Mouse (Mus musculus) midbrain, embryonic 10.5 days (tissue): ENCODE results near the gene Rab26. TPM values are rescaled to one million over a fixed set of nuclear protein-coding genes. Genes with fewer than 3 reads are reported as not detected.
A peak's percentile ranks its signal among the peaks of the same experiment; 100 is the strongest.

Experiments
- DNase-seq: peaks from one replicate; pipeline ENCODE4 v3.0.0-alpha.2; 2017; ENCODE audit warnings: low spot score
- H3K27ac ChIP-seq: fragments of 300-500 bp; sonication (generic); replicated peaks from 2 replicates; pipeline ENCODE4 v1.5.1; 2016; ENCODE audit warnings: mild to moderate bottlenecking
- H3K27me3 ChIP-seq: fragments of 300-500 bp; sonication (generic); 2 replicates; pipeline ENCODE4 v1.6.1; 2016; ENCODE audit warnings: low read depth, mild to moderate bottlenecking; ENCODE audit not compliant: poor library complexity, severe bottlenecking
- H3K36me3 ChIP-seq: fragments of 300-500 bp; sonication (generic); 2 replicates; pipeline ENCODE4 v1.6.1; 2016; ENCODE audit warnings: mild to moderate bottlenecking, moderate library complexity
- H3K4me1 ChIP-seq: fragments of 300-500 bp; sonication (generic); 2 replicates; pipeline ENCODE4 v1.6.1; 2016
- H3K4me3 ChIP-seq: fragments of 300-500 bp; sonication (generic); 2 replicates; pipeline ENCODE4 v1.5.1; 2016; ENCODE audit warnings: mild to moderate bottlenecking, moderate library complexity
- H3K9me3 ChIP-seq: fragments of 300-500 bp; sonication (generic); replicated peaks from 2 replicates; pipeline ENCODE4 v1.6.1; 2016; ENCODE audit warnings: mild to moderate bottlenecking
- WGBS: fragments of 180-500 bp; shearing (Covaris S2); methylation state at CpG from one replicate; pipeline ENCODE4 v1.1.7; 2016; 5-methylcytosine and 5-hydroxymethylcytosine counted together
- polyA plus RNA-seq: library from polyadenylated mRNA; unstranded; fragments of >200 nt; fragmentation: Nextera tagmentation; extraction: Ambion mirVana; gene quantifications from 2 replicates; pipeline ENCODE4 v1.2.1, GENCODE M21; 2016

Gene Rab26
- polyA plus RNA-seq, 1 experiment from 2014 or later = 2.1 TPM

DNA sequence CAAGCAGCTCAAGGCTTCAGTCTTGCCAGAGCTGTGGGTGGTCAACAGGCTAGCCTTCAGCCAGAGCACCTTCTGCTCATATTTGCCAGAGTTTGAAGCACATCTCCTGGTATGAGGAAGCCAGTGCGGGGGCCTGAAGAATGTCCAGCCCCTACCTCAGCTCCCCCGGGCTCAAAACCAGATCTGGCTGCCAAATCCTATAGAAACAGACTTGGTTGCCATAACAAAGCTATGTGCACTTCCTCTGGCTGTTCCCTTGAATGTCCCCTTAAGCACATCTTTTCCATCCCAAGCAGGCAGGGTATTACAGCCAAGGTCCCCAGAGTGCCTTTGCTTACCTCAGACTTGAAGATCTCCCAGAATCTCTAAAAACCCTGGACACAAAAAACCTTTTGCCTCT is 9.3 kb downstream of the Rab26 start:
- no peak overlapping the region for H3K27ac ChIP-seq
- no peak for DNase-seq
- peaks cover 62% of the 10 kb centered on the region for H3K36me3 ChIP-seq
- no peak overlapping the region for H3K4me3 ChIP-seq
- H3K9me3 ChIP-seq = no peaks in the 10 kb centered on the region
- H3K4me1 ChIP-seq = peaks cover 30% of the 10 kb centered on the region
- no peaks in the 10 kb centered on the region for H3K27me3 ChIP-seq
- WGBS = 82% methylated on average over 2 of the region's 2 CpGs

DNA sequence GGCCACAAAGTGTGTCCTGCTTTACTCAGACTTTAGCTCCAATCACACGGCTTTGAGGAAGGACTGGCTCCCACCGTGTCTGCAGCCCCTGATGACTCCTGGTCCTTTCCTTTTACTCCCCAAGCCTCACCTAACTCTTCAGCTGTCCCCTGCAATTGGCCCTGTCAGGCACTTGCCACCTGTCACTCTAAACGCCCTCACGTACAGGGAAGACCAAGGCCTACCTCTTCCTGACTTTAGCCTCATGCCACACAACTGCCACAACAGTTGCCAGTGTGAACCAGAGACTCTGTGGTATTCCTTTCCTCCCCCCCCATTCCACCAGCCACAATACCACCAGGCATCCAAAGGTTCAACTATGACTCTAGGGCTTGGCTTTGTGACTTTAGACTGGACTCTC is 13.6 kb downstream of the Rab26 start:
- no peaks in the 10 kb centered on the region for H3K9me3 ChIP-seq
- peaks cover 88% of the 10 kb centered on the region for H3K36me3 ChIP-seq
- WGBS = 90% methylated on average over 4 of the region's 4 CpGs

DNA sequence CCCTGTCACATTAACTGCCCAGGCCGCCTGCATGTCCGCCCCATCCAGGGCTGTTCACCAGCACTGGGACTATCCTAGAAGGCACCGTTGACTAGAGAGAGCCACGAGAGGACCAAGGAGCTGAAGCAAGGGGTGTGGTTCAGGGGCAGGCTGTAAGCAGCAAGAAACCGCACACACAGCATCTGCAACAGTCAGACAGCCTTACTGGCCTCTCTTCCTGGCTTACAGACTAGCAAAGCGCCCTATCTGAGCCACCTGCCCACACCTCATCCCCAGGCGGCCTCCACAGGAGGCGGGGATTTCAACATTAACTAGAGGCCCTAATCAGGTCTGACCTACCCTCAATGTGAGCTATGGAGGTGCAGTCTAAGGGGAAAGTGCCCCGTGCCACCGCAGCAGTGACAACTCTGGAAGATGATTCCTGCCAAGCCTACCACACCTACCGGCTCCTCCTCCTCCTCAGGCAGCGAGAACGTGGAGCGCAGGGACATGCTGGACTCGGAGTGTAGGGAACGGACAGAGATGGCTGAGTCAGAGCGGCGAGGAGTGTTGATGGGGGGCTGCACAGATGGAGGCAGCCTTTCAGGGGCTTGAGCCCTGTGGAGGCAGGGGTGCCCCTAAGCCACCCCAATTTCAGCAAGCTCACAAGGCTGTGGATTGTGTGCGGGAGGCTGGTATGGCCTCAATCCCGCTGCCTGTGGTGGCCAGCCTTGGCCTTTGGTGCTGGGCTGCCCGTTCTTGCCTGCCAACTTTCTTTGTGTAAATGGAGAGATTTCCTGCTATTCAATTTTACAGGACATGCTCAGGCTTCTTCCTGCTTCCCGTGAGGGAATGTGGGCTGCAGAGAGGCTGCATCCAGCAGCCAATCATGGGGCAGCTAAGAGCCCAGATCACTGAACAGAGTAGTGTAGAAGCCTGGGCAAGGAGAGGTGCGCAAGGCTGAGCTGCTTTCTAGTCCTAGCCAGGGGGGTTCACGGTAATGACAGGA is 19.4 kb downstream of the Rab26 start:
- Histone ChIP-seq H3K4me1 (no peaks in the 10 kb centered on the region), H3K27ac (peak overlapping the region; percentile 23; the same call in 1 of the 2 replicates), H3K9me3 (no peaks in the 10 kb centered on the region), H3K4me3 (no peak overlapping the region; the same call in 1 of the 2 replicates), H3K27me3 (no peaks in the 10 kb centered on the region), H3K36me3 (peaks cover 99% of the 10 kb centered on the region)
- WGBS = 89% methylated on average over 24 of the region's 24 CpGs
- no peak for DNase-seq

More for the DNA sequence above, 13.6 kb downstream of the Rab26 start:
- Histone ChIP-seq H3K27me3 (no peaks in the 10 kb centered on the region), H3K27ac (no peak overlapping the region), H3K4me1 (peaks cover 6% of the 10 kb centered on the region; the same call in 1 of the 2 replicates), H3K4me3 (no peak overlapping the region)
- no peak for DNase-seq

DNA sequence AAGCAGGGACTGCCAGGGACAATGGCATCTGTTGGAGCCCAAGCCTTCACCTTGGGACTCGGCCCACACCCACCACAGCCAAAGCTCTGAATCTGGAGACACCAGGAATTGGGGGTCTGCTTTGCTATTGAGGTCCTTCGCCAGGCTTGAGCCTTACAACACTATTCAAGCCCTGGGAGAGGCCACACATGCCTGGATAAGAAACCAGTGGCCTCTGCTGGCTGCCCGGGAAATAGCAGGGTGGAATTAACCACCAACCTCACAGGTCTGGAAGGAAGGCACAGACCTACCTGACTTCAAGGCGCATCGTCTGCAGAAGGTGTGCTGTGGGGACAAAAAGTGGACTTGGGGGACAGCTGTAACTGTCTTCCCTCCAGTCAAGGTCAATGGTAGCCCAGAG is 20.4 kb downstream of the Rab26 start:
- DNase-seq = no peak
- Histone ChIP-seq H3K27me3 (no peaks in the 10 kb centered on the region), H3K4me1 (no peaks in the 10 kb centered on the region), H3K36me3 (peaks cover 100% of the 10 kb centered on the region), H3K4me3 (no peak overlapping the region), H3K9me3 (no peaks in the 10 kb centered on the region), H3K27ac (no peak overlapping the region)
- WGBS = 64% methylated on average over 5 of the region's 5 CpGs

DNA sequence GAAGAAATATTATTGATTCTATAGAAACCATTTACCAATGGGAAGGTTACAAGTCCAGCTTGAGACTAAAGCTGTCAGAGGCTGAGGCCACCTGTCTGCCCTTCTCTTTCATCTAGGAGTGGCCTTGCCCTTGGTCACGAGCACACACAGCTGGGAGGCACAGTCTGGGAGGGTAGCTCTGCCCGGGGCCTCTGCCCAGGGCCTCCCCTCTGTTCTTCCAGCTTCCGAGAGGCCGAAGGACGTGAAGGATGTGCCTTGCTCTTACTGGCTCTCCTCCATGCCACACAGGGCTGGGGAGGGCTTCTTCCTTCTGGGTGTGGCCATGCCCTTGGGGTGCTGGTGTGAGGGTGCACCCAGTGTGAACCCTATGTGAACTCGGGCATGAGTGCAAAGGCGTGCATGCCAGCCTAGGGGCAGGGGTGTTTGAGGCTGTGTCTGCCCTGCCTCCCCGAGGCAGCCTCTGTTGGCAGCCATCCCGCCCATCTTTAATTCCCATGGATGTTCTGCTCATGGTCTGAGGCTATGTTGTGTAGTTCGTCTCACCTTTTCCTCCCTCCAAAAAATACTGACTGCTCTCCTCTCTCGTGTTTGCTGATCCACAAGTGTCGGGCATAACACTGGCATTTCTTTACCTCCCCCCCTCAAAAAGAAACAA is 26.1 kb downstream of the Rab26 start:
- Histone ChIP-seq H3K27me3 (peaks cover 14% of the 10 kb centered on the region; the same call in 1 of the 2 replicates), H3K27ac (no peak overlapping the region), H3K9me3 (no peaks in the 10 kb centered on the region), H3K36me3 (peaks cover 97% of the 10 kb centered on the region), H3K4me3 (no peak overlapping the region), H3K4me1 (peaks cover 17% of the 10 kb centered on the region)
- DNase-seq = no peak
- WGBS = 85% methylated on average over 12 of the region's 12 CpGs

DNA sequence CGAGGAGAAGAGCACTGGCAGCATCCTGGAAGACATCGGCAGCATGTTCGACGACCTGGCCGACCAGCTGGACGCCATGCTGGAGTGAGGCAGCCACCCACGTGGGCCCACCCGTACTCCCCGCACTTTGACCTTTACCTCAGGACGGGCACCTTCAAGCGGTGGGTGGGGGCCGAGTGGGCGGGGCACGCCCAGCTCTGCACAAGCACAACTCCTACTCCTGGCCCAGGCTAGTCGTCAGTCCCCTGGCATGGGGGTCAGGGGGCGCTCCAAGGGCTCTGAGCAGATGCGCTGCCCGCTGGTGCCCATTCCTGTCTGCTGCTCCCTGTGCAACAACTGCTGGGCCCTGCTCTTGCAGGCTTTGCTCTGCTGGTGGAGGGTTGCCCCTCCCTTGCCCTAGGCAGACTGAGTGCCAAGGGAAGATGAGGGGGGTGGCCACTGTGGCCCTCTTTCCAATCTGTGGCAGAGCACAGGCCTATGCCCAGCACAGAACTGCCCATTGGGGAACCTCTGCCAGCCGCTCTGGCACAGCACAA is 26.8 kb downstream of the Rab26 start:
- no peak overlapping the region for H3K27ac ChIP-seq
- WGBS = 51% methylated on average over 19 of the region's 19 CpGs
- H3K27me3 ChIP-seq = peaks cover 14% of the 10 kb centered on the region; the same call in 1 of the 2 replicates
- no peaks in the 10 kb centered on the region for H3K9me3 ChIP-seq
- H3K4me3 ChIP-seq = no peak overlapping the region
- no peak for DNase-seq
- H3K36me3 ChIP-seq = peaks cover 97% of the 10 kb centered on the region
- H3K4me1 ChIP-seq = peaks cover 17% of the 10 kb centered on the region

DNA sequence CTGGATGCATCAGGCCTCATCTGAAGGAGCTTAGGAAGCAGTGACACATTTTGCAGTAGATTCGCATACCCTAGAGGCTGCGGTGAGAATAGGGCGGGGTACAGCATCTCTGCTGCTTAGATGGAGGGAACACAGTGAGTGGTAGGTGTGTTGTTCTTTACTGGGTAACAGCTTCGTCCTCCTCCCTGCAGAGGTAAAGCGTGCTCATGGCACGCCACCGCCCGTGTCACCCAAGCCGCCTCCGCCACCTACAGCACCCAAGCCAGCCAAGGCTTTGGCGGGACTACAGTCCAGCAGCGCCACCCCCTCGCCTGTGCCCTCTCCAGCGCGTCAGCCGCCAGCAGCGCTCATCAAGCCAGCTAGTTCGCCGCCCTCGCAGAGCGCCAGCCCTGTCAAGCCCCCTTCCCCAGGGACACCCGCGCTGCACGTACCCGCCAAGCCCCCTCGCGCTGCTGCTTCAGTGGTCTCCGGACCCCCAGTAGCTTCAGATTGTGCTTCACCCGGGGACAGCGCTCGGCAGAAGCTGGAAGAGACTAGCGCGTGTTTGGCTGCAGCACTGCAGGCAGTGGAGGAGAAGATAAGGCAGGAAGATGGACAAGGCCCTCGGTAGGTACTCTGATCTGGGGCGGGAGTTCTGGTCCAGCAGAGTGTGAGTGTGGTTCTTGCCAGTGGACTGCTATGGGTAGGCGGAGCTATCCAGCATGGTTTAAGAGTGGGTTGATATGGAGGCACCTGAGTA is 27.5 kb downstream of the Rab26 start:
- WGBS = 23% methylated on average over 36 of the region's 36 CpGs
- DNase-seq = no peak
- peaks cover 14% of the 10 kb centered on the region; the same call in 1 of the 2 replicates for H3K27me3 ChIP-seq
- H3K9me3 ChIP-seq = no peaks in the 10 kb centered on the region
- H3K36me3 ChIP-seq = peaks cover 97% of the 10 kb centered on the region
- no peak overlapping the region for H3K27ac ChIP-seq
- peaks cover 17% of the 10 kb centered on the region for H3K4me1 ChIP-seq
- peak overlapping the region; percentile 29 for H3K4me3 ChIP-seq

DNA sequence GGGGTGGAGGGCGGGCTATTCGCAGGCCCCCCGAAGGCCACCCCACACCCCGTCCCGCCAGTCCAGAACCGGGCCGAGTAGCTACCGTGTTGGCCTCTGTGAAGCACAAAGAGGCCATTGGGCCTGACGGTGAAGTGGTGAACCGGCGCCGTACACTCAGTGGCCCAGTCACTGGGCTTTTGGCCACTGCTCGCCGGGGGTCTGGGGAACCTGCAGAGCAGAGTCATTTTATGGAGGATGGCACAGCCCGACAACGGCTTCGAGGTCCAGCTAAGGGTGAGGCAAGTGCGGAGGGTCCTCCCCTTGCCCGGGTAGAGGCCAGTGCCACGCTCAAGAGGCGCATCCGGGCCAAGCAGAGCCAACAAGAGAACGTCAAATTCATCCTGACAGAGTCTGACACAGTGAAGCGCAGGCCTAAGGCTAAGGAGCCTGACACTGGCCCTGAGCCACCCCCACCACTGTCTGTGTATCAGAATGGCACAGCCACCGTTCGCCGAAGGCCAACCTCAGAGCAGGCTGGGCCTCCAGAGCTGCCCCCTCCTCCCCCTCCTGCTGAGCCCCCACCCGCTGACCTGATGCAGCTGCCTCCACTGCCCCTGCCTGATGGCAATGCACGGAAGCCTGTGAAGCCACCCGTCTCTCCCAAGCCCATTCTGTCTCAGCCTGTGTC is 28.6 kb downstream of the Rab26 start:
- Histone ChIP-seq H3K36me3 (peaks cover 97% of the 10 kb centered on the region), H3K27ac (no peak overlapping the region), H3K4me3 (no peak overlapping the region), H3K4me1 (peaks cover 17% of the 10 kb centered on the region), H3K9me3 (no peaks in the 10 kb centered on the region), H3K27me3 (peaks cover 14% of the 10 kb centered on the region; the same call in 1 of the 2 replicates)
- 89% methylated on average over 30 of the region's 30 CpGs for WGBS
- DNase-seq = no peak

DNA sequence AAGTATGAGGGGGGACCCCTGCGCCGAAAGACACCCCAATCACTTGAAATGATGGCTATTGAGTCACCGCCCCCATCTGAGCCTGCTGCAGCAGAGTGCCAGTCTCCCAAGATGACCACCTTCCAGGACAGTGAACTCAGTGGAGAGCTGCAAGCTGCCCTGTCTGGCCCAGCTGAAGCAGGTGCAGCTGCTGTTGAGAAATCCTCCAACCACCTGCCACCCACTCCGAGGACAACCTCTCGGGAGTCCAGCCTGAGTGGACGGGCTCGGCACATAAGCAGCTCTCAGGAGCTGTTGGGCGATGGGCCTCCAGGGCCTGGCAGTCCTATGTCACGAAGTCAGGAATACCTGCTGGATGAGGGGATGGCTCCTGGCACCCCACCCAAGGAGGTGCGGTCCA is 29.9 kb downstream of the Rab26 start:
- Histone ChIP-seq H3K27me3 (peaks cover 14% of the 10 kb centered on the region; the same call in 1 of the 2 replicates), H3K36me3 (peaks cover 96% of the 10 kb centered on the region), H3K4me1 (peaks cover 17% of the 10 kb centered on the region), H3K9me3 (no peaks in the 10 kb centered on the region), H3K4me3 (no peak overlapping the region), H3K27ac (no peak overlapping the region)
- 94% methylated on average over 10 of the region's 10 CpGs for WGBS
- DNase-seq = no peak

DNA sequence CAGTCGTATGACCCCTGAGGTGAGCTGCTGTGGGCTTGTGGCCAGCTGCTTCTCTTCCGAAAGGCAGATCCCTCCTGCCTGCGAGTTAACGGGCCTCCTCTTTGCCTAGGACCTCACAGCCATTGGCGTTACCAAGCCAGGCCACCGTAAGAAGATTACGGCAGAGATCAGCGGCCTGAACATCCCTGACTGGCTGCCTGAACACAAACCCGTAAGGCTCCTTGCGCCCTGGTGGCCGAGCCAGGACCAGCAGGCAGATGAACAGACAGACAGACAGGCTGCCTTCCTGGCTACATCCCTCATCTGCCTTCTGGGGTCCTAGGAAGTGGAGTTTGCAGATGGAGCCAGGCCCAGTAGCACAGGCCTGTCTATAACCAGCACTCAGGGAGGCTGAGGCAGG is 31.8 kb downstream of the Rab26 start:
- DNase-seq = no peak
- H3K27ac ChIP-seq = no peak overlapping the region

DNA sequence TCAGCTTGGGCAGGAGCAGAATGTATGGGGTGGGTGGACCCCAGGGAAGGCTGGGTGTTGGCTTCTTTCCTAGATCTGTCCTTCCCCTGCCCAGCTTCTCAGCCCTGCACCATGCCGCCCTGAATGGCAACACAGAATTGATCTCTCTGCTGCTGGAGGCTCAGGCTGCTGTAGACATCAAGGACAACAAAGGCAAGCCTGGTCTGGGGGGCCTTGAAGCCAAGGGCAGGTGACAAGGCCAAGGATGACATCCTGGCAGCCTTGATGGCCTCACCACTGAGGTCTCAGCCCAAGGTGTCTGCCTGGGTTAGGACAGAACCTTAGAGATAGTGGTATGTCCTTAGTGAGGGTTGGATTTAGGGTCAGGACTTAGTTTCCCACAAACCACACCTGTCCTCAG is 38.0 kb downstream of the Rab26 start:
- H3K4me3 ChIP-seq = no peak overlapping the region
- H3K27me3 ChIP-seq = 0 out of 2 replicates have a peak, but pooled peaks cover under 1% of the 10 kb centered on the region
- DNase-seq = no peak
- H3K4me1 ChIP-seq = peaks cover 9% of the 10 kb centered on the region; the same call in 1 of the 2 replicates
- 77% methylated on average over 1 of the region's 1 CpGs for WGBS
- no peak overlapping the region for H3K27ac ChIP-seq
- H3K9me3 ChIP-seq = no peaks in the 10 kb centered on the region
- H3K36me3 ChIP-seq = peaks cover 50% of the 10 kb centered on the region

More for the DNA sequence above, 31.8 kb downstream of the Rab26 start:
- Histone ChIP-seq H3K4me3 (no peak overlapping the region), H3K9me3 (no peaks in the 10 kb centered on the region), H3K36me3 (peaks cover 95% of the 10 kb centered on the region), H3K4me1 (peaks cover 14% of the 10 kb centered on the region), H3K27me3 (peaks cover 10% of the 10 kb centered on the region; the same call in 1 of the 2 replicates)
- WGBS = 35% methylated on average over 11 of the region's 11 CpGs
